Mouse (Mus musculus) forebrain, embryonic 14.5 days (tissue): ENCODE measurements around the gene Traf5. TPM values are rescaled to one million over a fixed set of nuclear protein-coding genes. Genes with fewer than 3 reads are reported as not detected.

Experiments used
- ATAC-seq: fragments of 200-750 bp; cut with Nextera tagmentation; 2 replicates; pipeline ENCODE4 v1.8.0; 2017; ENCODE audit warnings: mild to moderate bottlenecking, moderate library complexity
- DNase-seq: peaks from one replicate; pipeline ENCODE4 v3.0.0-alpha.2; 2015; ENCODE audit warnings: low spot score
- H3K27ac ChIP-seq: fragments of 300-500 bp; sonication (generic); 2 replicates; pipeline ENCODE4 v1.5.1; 2014; ENCODE audit warnings: low read depth, mild to moderate bottlenecking, control low read depth, low read length, moderate library complexity
- H3K27me3 ChIP-seq: fragments of 300-500 bp; sonication (generic); replicated peaks from 2 replicates; pipeline ENCODE4 v1.6.1; 2014; ENCODE audit warnings: low read length, control low read depth, mixed read lengths; ENCODE audit not compliant: control insufficient read depth, insufficient read depth
- H3K36me3 ChIP-seq: fragments of 300-500 bp; sonication (generic); 2 replicates; pipeline ENCODE4 v1.6.1; 2014; ENCODE audit warnings: low read length, control low read depth; ENCODE audit not compliant: control insufficient read depth, insufficient read depth
- H3K4me1 ChIP-seq: fragments of 300-500 bp; sonication (generic); 2 replicates; pipeline ENCODE4 v1.6.1; 2014; ENCODE audit warnings: antibody characterized with exemption, low read length, control low read depth; ENCODE audit not compliant: control insufficient read depth, insufficient read depth
- H3K4me2 ChIP-seq: fragments of 300-500 bp; sonication (generic); 2 replicates; pipeline ENCODE4 v1.6.1; 2014; ENCODE audit warnings: mild to moderate bottlenecking, control low read depth, low read length
- H3K4me3 ChIP-seq: fragments of 300-500 bp; sonication (generic); 2 replicates; pipeline ENCODE4 v1.5.1; 2014; ENCODE audit warnings: low read depth, low read length, control low read depth
- H3K9ac ChIP-seq: fragments of 300-500 bp; sonication (generic); 2 replicates; pipeline ENCODE4 v1.6.1; 2014; ENCODE audit warnings: mild to moderate bottlenecking, low read length, control low read depth, moderate library complexity
- H3K9me3 ChIP-seq: fragments of 300-500 bp; sonication (generic); replicated peaks from 2 replicates; pipeline ENCODE4 v1.6.1; 2016; ENCODE audit warnings: low read length, control low read depth, mixed read lengths; ENCODE audit not compliant: control insufficient read depth
- WGBS: fragments of 180-500 bp; shearing (Covaris S2); extraction: QIAGEN DNeasy Blood & Tissue Kit; methylation state at CpG from one replicate; pipeline ENCODE4 v1.1.7; 2014; 5-methylcytosine and 5-hydroxymethylcytosine counted together
- microRNA-seq: library from miRNA; unstranded; fragments of <30 nt; microRNA quantifications from one replicate; pipeline ENCODE4, GENCODE M21; 2016
- polyA plus RNA-seq: library from polyadenylated mRNA; unstranded; fragments of >200 nt; fragmentation: Nextera tagmentation; extraction: Ambion mirVana; gene quantifications from 2 replicates; pipeline ENCODE4 v1.2.1, GENCODE M21; 2014

Traf5 gene
- polyA plus RNA-seq, 1 experiment from 2014 or later = 3.3 TPM

- no peaks in the 10 kb centered on the region for H3K4me1 ChIP-seq
- DNase-seq (no peak), ATAC-seq (no peak)
- H3K27ac ChIP-seq = no peak overlapping the region
- no peaks in the 10 kb centered on the region for H3K27me3 ChIP-seq
- H3K36me3 ChIP-seq = no peaks in the 10 kb centered on the region
- no peak overlapping the region for H3K4me2 ChIP-seq
- H3K9me3 ChIP-seq = no peaks in the 10 kb centered on the region
- H3K4me3 ChIP-seq = no peak overlapping the region
- no peak overlapping the region for H3K9ac ChIP-seq
- 88% methylated on average over 11 of the region's 11 CpGs for WGBS
Observed at GRCm38 (mm10) chr1:191952733-191953335, 139.5 kb downstream of the Traf5 start.

- Histone ChIP-seq H3K4me3 (no peak overlapping the region), H3K36me3 (no peaks in the 10 kb centered on the region), H3K27ac (no peak overlapping the region), H3K9ac (no peak overlapping the region), H3K4me2 (no peak overlapping the region), H3K4me1 (no peaks in the 10 kb centered on the region), H3K27me3 (no peaks in the 10 kb centered on the region), H3K9me3 (no peaks in the 10 kb centered on the region)
- DNase-seq = no peak
- 64% methylated on average over 2 of the region's 2 CpGs for WGBS
- ATAC-seq = no peak
Observed at GRCm38 (mm10) chr1:191950611-191951010, 141.7 kb downstream of the Traf5 start.

GRCm38 (mm10) chr1:191948600-191948999, 143.8 kb downstream of the Traf5 start:
- Histone ChIP-seq H3K27ac (no peak overlapping the region), H3K4me2 (no peak overlapping the region), H3K9ac (no peak overlapping the region), H3K27me3 (no peaks in the 10 kb centered on the region), H3K9me3 (no peaks in the 10 kb centered on the region), H3K4me1 (no peaks in the 10 kb centered on the region), H3K4me3 (no peak overlapping the region), H3K36me3 (no peaks in the 10 kb centered on the region)
- WGBS = 77% methylated on average over 8 of the region's 8 CpGs
- ATAC-seq = no peak
- DNase-seq = no peak

GRCm38 (mm10) chr1:191947796-191948195, 144.6 kb downstream of the Traf5 start:
- WGBS = 63% methylated on average over 8 of the region's 8 CpGs
- no peak overlapping the region for H3K4me2 ChIP-seq
- H3K9ac ChIP-seq = no peak overlapping the region
- H3K4me1 ChIP-seq = no peaks in the 10 kb centered on the region
- no peak overlapping the region for H3K4me3 ChIP-seq
- no peak overlapping the region for H3K27ac ChIP-seq
- no peaks in the 10 kb centered on the region for H3K27me3 ChIP-seq
- DNase-seq (no peak), ATAC-seq (no peak)
- no peaks in the 10 kb centered on the region for H3K36me3 ChIP-seq
- no peaks in the 10 kb centered on the region for H3K9me3 ChIP-seq

Small RNA genes lying within 50 kb of the gene (microRNA-seq; reads per million reads assigned to microRNA genes)
- not detected for gene Mir3473c

Other genes with a start within 250 kb of the Traf5 start
- 1.3 and 2.0 TPM in 2 replicates for gene Slc30a1, start 185.8 kb downstream of the Traf5 start, polyA plus RNA-seq
- gene Rd3, start 115.2 kb downstream of the Traf5 start, polyA plus RNA-seq = 2.4 and 2.7 TPM in 2 replicates
- gene Rcor3, start 45.5 kb upstream of the Traf5 start, polyA plus RNA-seq = 20.1 and 25.1 TPM in 2 replicates
- gene Kcnh1, start 98.2 kb upstream of the Traf5 start, polyA plus RNA-seq = 0.88 and 1.3 TPM in 2 replicates